Mouse (Mus musculus): Measurements from ENCODE around the gene Mta3.

- no peak for TF ChIP-seq CTCF (conservative IDR thresholded peaks at IDR 0.05 in 1 of 2, IDR thresholded peaks at IDR 0.05 in 1 of 2; ENCODE audit: low read depth in 2 of 2, low read length in 2 of 2)
- TF ChIP-seq POLR2A (IDR thresholded peaks at IDR 0.05; ENCODE audit: low read depth, low read length): no peak
- no peak for TF ChIP-seq ZKSCAN1 (IDR thresholded peaks at IDR 0.05; ENCODE audit: borderline replicate concordance, low read depth, low read length)
- no peak for TF ChIP-seq RCOR1 (conservative IDR thresholded peaks at IDR 0.05; ENCODE audit: low read depth, low read length)
- no peak for TF ChIP-seq ZC3H11A (IDR thresholded peaks at IDR 0.05; ENCODE audit: low read depth, low read length)
- TF ChIP-seq HCFC1 (IDR thresholded peaks at IDR 0.05; ENCODE audit: low read depth, low read length): no peak
- no peak for TF ChIP-seq RAD21 (IDR thresholded peaks at IDR 0.05; ENCODE audit: low read depth, low read length)
- TF ChIP-seq EP300 (IDR thresholded peaks at IDR 0.05; ENCODE audit: low read length): no peak
- TF ChIP-seq ETS1 (conservative IDR thresholded peaks at IDR 0.05; ENCODE audit: low read depth, low read length): no peak
- no peak for TF ChIP-seq USF1 (IDR thresholded peaks at IDR 0.05; ENCODE audit: low read depth, low read length)
- TF ChIP-seq POLR2AphosphoS2 (IDR thresholded peaks at IDR 0.05; ENCODE audit: low read depth, low read length): no peak
- TF ChIP-seq ELF1 (IDR thresholded peaks at IDR 0.05; ENCODE audit: low read depth, low read length): no peak
Measured at GRCm38 (mm10) chr17:83737775-83738174, 31.8 kb downstream of the Mta3 start.
